Mouse (Mus musculus): Measurements from ENCODE around the gene Nmt1. TPM values are rescaled to one million over a fixed set of nuclear protein-coding genes. Genes with fewer than 3 reads are reported as not detected.

The Nmt1 gene
- polyA plus RNA-seq, 1 experiment from 2014 or later, result 47.9 TPM

DNA sequence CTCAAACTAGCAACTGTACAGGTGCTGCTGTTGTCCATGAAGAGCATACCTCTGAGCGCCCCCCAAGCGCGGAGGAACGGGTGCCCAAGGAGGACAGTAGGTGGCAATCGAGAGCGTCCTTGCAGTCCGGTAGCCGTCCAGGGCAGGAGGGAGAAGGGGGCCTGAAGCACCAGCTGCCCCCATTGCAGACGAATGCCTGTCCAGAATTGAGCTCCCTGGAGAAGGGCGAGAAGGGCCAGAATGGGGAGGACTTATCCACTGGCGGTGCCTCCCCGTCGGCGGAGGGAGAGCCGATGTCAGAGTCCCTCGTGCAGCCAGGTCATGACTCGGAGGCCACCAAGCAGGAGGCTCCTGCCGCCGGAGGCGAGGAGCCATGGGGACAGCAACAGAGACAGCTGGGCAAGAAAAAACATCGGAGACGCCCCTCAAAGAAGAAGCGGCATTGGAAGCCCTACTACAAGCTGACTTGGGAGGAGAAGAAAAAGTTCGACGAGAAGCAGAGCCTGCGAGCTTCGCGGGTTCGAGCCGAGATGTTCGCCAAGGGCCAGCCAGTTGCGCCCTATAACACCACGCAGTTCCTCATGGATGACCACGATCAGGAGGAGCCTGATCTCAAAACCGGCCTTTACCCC is 89.1 kb downstream of the Nmt1 start:
- Histone ChIP-seq H3K27ac (peak overlapping the region; percentile 91), H3K4me1 (peaks cover 57% of the 10 kb centered on the region), H3K9ac (peak overlapping the region; percentile 88), H3K27me3 (replicated peaks) (peaks cover 12% of the 10 kb centered on the region), H3K4me3 (peak overlapping the region; percentile 77), H3K4me2 (peak overlapping the region; percentile 99), H3K9me3 (replicated peaks) (no peaks in the 10 kb centered on the region), H3K36me3 (no peaks in the 10 kb centered on the region)
- peak; percentile 30 for ATAC-seq
- WGBS (ENCODE audit: insufficient replicate concordance), result under 1% methylated on average over 35 of the region's 35 CpGs

DNA sequence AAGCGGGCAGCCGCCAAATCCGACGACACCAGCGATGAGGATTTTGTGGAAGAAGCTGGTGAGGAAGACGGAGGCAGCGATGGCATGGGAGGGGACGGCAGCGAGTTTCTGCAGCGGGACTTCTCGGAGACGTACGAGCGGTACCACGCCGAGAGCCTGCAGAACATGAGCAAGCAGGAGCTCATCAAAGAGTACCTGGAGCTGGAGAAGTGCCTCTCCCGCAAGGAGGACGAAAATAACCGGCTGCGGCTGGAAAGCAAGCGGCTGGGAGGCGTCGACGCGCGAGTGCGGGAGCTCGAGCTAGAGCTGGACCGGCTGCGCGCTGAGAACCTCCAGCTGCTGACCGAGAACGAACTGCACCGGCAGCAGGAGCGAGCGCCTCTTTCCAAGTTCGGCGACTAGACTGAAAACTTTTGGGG is 89.6 kb downstream of the Nmt1 start:
- Histone ChIP-seq H3K27me3 (replicated peaks) (peaks cover 7% of the 10 kb centered on the region), H3K36me3 (no peaks in the 10 kb centered on the region), H3K9ac (peak overlapping the region; percentile 88), H3K9me3 (replicated peaks) (no peaks in the 10 kb centered on the region), H3K4me3 (peak overlapping the region; percentile 77), H3K4me1 (peaks cover 52% of the 10 kb centered on the region), H3K27ac (peak overlapping the region; percentile 91), H3K4me2 (peak overlapping the region; percentile 99)
- WGBS (ENCODE audit: insufficient replicate concordance), result under 1% methylated on average over 38 of the region's 38 CpGs
- no peak for ATAC-seq

Small RNA genes lying within 50 kb of the gene (microRNA-seq; reads per million reads assigned to microRNA genes)
- gene Mir6931, result not detected

Other genes with a start within 250 kb of the Nmt1 start
- 8.7 and 9.5 TPM in 2 replicates for gene Gjc1, start 208.5 kb upstream of the Nmt1 start, polyA plus RNA-seq (2016; fragmentation: Nextera tagmentation; extraction: Ambion mirVana)
- gene Higd1b, start 192.3 kb upstream of the Nmt1 start, polyA plus RNA-seq (2016; fragmentation: Nextera tagmentation; extraction: Ambion mirVana), result not detected in 2 replicates
- gene Eftud2, start 147.2 kb upstream of the Nmt1 start, polyA plus RNA-seq (2016; fragmentation: Nextera tagmentation; extraction: Ambion mirVana), result 192 and 196 TPM in 2 replicates
- gene Ccdc103, start 147.0 kb upstream of the Nmt1 start, polyA plus RNA-seq (2016; fragmentation: Nextera tagmentation; extraction: Ambion mirVana), result 0.85 and 0.97 TPM in 2 replicates
- not detected in 2 replicates for gene Fam187a, start 143.0 kb upstream of the Nmt1 start, polyA plus RNA-seq (2016; fragmentation: Nextera tagmentation; extraction: Ambion mirVana)
- 7.3 and 7.6 TPM in 2 replicates for gene Gfap, start 127.3 kb upstream of the Nmt1 start, polyA plus RNA-seq (2016; fragmentation: Nextera tagmentation; extraction: Ambion mirVana)
- gene Kif18b, start 103.1 kb upstream of the Nmt1 start, polyA plus RNA-seq (2016; fragmentation: Nextera tagmentation; extraction: Ambion mirVana), result 12.4 and 14.0 TPM in 2 replicates
- 0.72 and 0.75 TPM in 2 replicates for gene C1ql1, start 81.5 kb upstream of the Nmt1 start, polyA plus RNA-seq (2016; fragmentation: Nextera tagmentation; extraction: Ambion mirVana)
- 41.0 and 41.7 TPM in 2 replicates for gene Dcakd, start 143 bp downstream of the Nmt1 start, polyA plus RNA-seq (2016; fragmentation: Nextera tagmentation; extraction: Ambion mirVana)
- gene Plcd3, start 73.5 kb downstream of the Nmt1 start, polyA plus RNA-seq (2016; fragmentation: Nextera tagmentation; extraction: Ambion mirVana), result 0.74 and 0.79 TPM in 2 replicates
- gene Acbd4, start 73.5 kb downstream of the Nmt1 start, polyA plus RNA-seq (2016; fragmentation: Nextera tagmentation; extraction: Ambion mirVana), result 40.6 and 46.1 TPM in 2 replicates
- gene Hexim1, start 88.0 kb downstream of the Nmt1 start, polyA plus RNA-seq (2016; fragmentation: Nextera tagmentation; extraction: Ambion mirVana), result 2.4 and 3.0 TPM in 2 replicates
- 9.5 and 10.0 TPM in 2 replicates for gene Hexim2, start 104.2 kb downstream of the Nmt1 start, polyA plus RNA-seq (2016; fragmentation: Nextera tagmentation; extraction: Ambion mirVana)
- gene Fmnl1, start 142.9 kb downstream of the Nmt1 start, polyA plus RNA-seq (2016; fragmentation: Nextera tagmentation; extraction: Ambion mirVana), result 5.2 and 5.7 TPM in 2 replicates
- gene 1700023F06Rik, start 180.4 kb downstream of the Nmt1 start, polyA plus RNA-seq (2016; fragmentation: Nextera tagmentation; extraction: Ambion mirVana), result 0.11 TPM in 1 of 2 replicates, not detected in the other
- not detected in 2 replicates for gene Spata32, start 190.2 kb downstream of the Nmt1 start, polyA plus RNA-seq (2016; fragmentation: Nextera tagmentation; extraction: Ambion mirVana)
- 0.84 and 0.93 TPM in 2 replicates for gene Map3k14, start 239.3 kb downstream of the Nmt1 start, polyA plus RNA-seq (2016; fragmentation: Nextera tagmentation; extraction: Ambion mirVana)